Comparison of ENCODE assay signal across 9 mouse cellular contexts in the genomic region with DNA sequence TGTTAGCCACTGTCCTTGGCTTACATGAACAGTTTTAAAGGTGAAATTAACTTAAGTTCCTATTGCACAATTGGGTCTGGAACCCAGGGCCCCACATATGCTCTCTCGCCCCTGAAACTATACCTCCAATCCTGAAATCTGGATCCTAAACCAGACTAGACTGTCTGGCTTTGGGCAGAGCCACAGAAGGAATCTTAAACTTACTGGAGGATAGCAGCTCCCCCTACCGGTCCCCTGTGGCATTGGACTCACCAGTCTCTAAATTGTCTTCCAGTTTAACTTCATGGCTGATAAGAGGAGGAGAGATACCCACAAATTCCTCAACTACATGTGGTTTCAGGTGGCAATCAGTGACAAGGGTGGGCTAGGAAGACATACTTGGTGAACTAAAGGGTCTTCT. TPM values are rescaled to one million over a fixed set of nuclear protein-coding genes. Genes with fewer than 3 reads are reported as not detected.
DNase-seq lines count a peak whose midpoint lies in the region; ATAC-seq and TF ChIP-seq lines count a peak whose summit lies in the region.
"Had no signal": no experiment of that assay in that cellular context is flagged by ENCODE, and none has a peak within 500 bp of the region (broad histone marks: within the 10 kb centered on the region; RNA-seq: fewer than 3 reads in every experiment).

No protein-coding gene starts in this region.

- H3K9ac ChIP-seq in midbrain, embryonic 11.5 days (ENCODE audit: low read length) = no peak overlapping the region
- no peak overlapping the region for H3K9ac ChIP-seq in midbrain, embryonic 15.5 days
- H3K9ac ChIP-seq: midbrain, embryonic 12.5 days had no signal

- peak; percentile 94 for DNase-seq in midbrain, embryonic 11.5 days (ENCODE audit: low spot score, missing footprints)
- DNase-seq in adipocyte (ENCODE audit: low spot score) = peak; percentile 86
- DNase-seq in left cerebral cortex, adult 18-20 months (ENCODE audit: low spot score in 2 of 2) = peak; percentile 83 to 85
- peak; percentile 73 for DNase-seq in naive thymus-derived CD4-positive, alpha-beta T cell, adult 2 months (ENCODE audit: low read depth)
- peak; percentile 36 to 46 for DNase-seq in thymus, postnatal 36 days

- no peaks in the 10 kb centered on the region for H3K9me3 ChIP-seq in midbrain, embryonic 11.5 days (ENCODE audit: control insufficient read depth, low read length)
- no peaks in the 10 kb centered on the region for H3K9me3 ChIP-seq in midbrain, embryonic 15.5 days
- H3K9me3 ChIP-seq: midbrain, embryonic 12.5 days had no signal

- H3K27me3 ChIP-seq in midbrain, embryonic 11.5 days (ENCODE audit: control insufficient read depth, insufficient read depth, low read length) = no peaks in the 10 kb centered on the region
- no peaks in the 10 kb centered on the region for H3K27me3 ChIP-seq in midbrain, embryonic 15.5 days (replicated peaks)
- H3K27me3 ChIP-seq: midbrain, embryonic 12.5 days had no signal

- no peak overlapping the region for H3K4me2 ChIP-seq in midbrain, embryonic 11.5 days
- H3K4me2 ChIP-seq in midbrain, embryonic 15.5 days = no peak overlapping the region
- H3K4me2 ChIP-seq: midbrain, embryonic 12.5 days had no signal

- peaks cover 2% of the 10 kb centered on the region; the same call in 1 of the 2 replicates for H3K4me1 ChIP-seq in midbrain, embryonic 11.5 days (ENCODE audit: control insufficient read depth, insufficient read depth, low read length)
- H3K4me1 ChIP-seq in midbrain, embryonic 15.5 days = peaks cover 3% of the 10 kb centered on the region; the same call in 1 of the 2 replicates
- no peaks in the 10 kb centered on the region for H3K4me1 ChIP-seq in cortical plate, adult 2 months (ENCODE audit: control insufficient read depth, insufficient read depth, low read length)

- H3K36me3 ChIP-seq in midbrain, embryonic 11.5 days (ENCODE audit: control insufficient read depth, insufficient read depth, low read length) = no peaks in the 10 kb centered on the region
- no peaks in the 10 kb centered on the region for H3K36me3 ChIP-seq in midbrain, embryonic 15.5 days (replicated peaks)
- H3K36me3 ChIP-seq: midbrain, embryonic 12.5 days had no signal

- peak; percentile 93 for TF ChIP-seq CTCF in cortical plate, adult 2 months (IDR thresholded peaks at IDR 0.05; ENCODE audit: extremely low read depth, insufficient read depth, low read length)

- WGBS in midbrain, embryonic 11.5 days = 26% methylated on average over 2 of the region's 2 CpGs
- 30% methylated on average over 2 of the region's 2 CpGs for WGBS in midbrain, embryonic 15.5 days

- no peak for TF ChIP-seq POLR2A in cortical plate, adult 2 months (IDR thresholded peaks at IDR 0.05; ENCODE audit: extremely low read depth, insufficient read depth, low read length)

- no peak overlapping the region for H3K4me3 ChIP-seq in midbrain, embryonic 11.5 days (ENCODE audit: low read depth, low read length)
- no peak overlapping the region for H3K4me3 ChIP-seq in midbrain, embryonic 15.5 days
- no peak overlapping the region for H3K4me3 ChIP-seq in cortical plate, adult 2 months (ENCODE audit: insufficient read depth, low read length)
- H3K4me3 ChIP-seq: midbrain, embryonic 12.5 days had no signal

- H3K27ac ChIP-seq in midbrain, embryonic 11.5 days (ENCODE audit: low read depth, low read length) = no peak overlapping the region
- H3K27ac ChIP-seq in midbrain, embryonic 15.5 days = no peak overlapping the region
- no peak overlapping the region for H3K27ac ChIP-seq in cortical plate, adult 2 months (ENCODE audit: insufficient read depth, low read length)
- H3K27ac ChIP-seq: midbrain, embryonic 12.5 days had no signal

- peak; percentile 65; the same call in 1 of the 2 replicates for ATAC-seq in midbrain, embryonic 11.5 days (ENCODE audit: low FRiP score)
- no peak for ATAC-seq in midbrain, embryonic 15.5 days (replicated peaks)
- peak; percentile 83 for ATAC-seq in granulocyte monocyte progenitor cell, adult 5-6 weeks (replicated peaks; ENCODE audit: poor library complexity, severe bottlenecking)

RNA-seq across cellular contexts. Expression of a gene that starts 12.7 kb away (rescaled TPM):
- 0.22 TPM in 1 of 2 replicates, not detected in the other for polyA plus RNA-seq in midbrain, embryonic 11.5 days (2014; fragmentation: Nextera tagmentation; extraction: Ambion mirVana)
- 0.13 and 0.28 TPM in 2 replicates for polyA plus RNA-seq in midbrain, embryonic 15.5 days (2015; fragmentation: Nextera tagmentation; extraction: Ambion mirVana)
- polyA plus RNA-seq in cortical plate, adult 2 months (2012; rRNA removed) = 0.10 TPM in 1 of 2 replicates, not detected in the other
- not detected in 2 replicates for total RNA-seq in granulocyte monocyte progenitor cell, adult 5-6 weeks (2014; fragmentation: Nextera tagmentation)
- total RNA-seq in granulocyte monocyte progenitor cell, adult 5-6 weeks (2017) = not detected in 2 replicates
- not detected for total RNA-seq in left cerebral cortex, adult 18-20 months (2021)

Comparison
In these comparisons a context has a peak if more than half of its experiments do, and no peak if none do; other contexts are left out.
1. DNase-seq: peak in every context shown above with its lines; median percentile 94 in midbrain, embryonic 11.5 days; 86 in adipocyte; 84 in left cerebral cortex, adult 18-20 months; 73 in naive thymus-derived CD4-positive, alpha-beta T cell, adult 2 months; 41 in thymus, postnatal 36 days.